Mouse (Mus musculus) gastrocnemius, adult 2 months (tissue): ENCODE data around the gene Ssmem1. TPM values are rescaled to one million over a fixed set of nuclear protein-coding genes. Genes with fewer than 3 reads are reported as not detected.

Source experiments
- DNase-seq: peaks from one replicate; pipeline ENCODE4 v3.0.0; 2022
- H3K27ac ChIP-seq: fragments of 200-600 bp; 2 replicates; pipeline ENCODE4 v1.8.1; 2022; ENCODE audit warnings: mild to moderate bottlenecking
- H3K4me3 ChIP-seq: fragments of 200-600 bp; 2 replicates; pipeline ENCODE4 v1.8.1; 2022; ENCODE audit warnings: mild to moderate bottlenecking, moderate library complexity
- CTCF ChIP-seq: fragments of 200-600 bp; IDR thresholded peaks from 2 replicates; pipeline ENCODE4 v1.8.1; 2022; ENCODE audit warnings: antibody characterized with exemption, mild to moderate bottlenecking, moderate library complexity
- intact Hi-C: fragments of 180-260 bp; cut with DNase I; formaldehyde crosslinking; loops from one replicate; pipeline ENCODE4 v1.15.1; 2025
- total RNA-seq, 2 experiments: library from RNA; stranded (reverse); gene quantifications; 2 replicates each; pipeline ENCODE4 v1.2.3; 2021

Ssmem1 gene
- total RNA-seq, 2 experiments from 2014 or later: 0.18 to 0.20 TPM

DNA sequence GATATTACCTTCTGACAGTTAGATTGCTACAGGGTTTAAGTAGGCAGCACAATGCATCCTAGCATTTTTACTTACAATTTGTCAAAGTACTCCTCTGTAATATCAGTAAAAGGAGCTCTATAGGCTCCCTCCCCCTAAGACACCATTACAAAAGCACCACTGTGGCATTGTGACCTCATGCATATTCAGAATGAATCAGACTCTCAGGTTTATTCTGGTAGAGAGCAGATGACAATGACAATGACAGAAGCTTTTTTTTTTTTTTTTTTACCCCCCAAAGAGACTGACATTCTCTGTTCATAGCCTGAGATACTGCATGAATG, 41.5 kb downstream of the Ssmem1 start:
- intact Hi-C loops: no loop called here
- no peak for DNase-seq
- H3K4me3 ChIP-seq: no peak overlapping the region
- H3K27ac ChIP-seq: no peak overlapping the region
- TF ChIP-seq CTCF: no peak

DNA sequence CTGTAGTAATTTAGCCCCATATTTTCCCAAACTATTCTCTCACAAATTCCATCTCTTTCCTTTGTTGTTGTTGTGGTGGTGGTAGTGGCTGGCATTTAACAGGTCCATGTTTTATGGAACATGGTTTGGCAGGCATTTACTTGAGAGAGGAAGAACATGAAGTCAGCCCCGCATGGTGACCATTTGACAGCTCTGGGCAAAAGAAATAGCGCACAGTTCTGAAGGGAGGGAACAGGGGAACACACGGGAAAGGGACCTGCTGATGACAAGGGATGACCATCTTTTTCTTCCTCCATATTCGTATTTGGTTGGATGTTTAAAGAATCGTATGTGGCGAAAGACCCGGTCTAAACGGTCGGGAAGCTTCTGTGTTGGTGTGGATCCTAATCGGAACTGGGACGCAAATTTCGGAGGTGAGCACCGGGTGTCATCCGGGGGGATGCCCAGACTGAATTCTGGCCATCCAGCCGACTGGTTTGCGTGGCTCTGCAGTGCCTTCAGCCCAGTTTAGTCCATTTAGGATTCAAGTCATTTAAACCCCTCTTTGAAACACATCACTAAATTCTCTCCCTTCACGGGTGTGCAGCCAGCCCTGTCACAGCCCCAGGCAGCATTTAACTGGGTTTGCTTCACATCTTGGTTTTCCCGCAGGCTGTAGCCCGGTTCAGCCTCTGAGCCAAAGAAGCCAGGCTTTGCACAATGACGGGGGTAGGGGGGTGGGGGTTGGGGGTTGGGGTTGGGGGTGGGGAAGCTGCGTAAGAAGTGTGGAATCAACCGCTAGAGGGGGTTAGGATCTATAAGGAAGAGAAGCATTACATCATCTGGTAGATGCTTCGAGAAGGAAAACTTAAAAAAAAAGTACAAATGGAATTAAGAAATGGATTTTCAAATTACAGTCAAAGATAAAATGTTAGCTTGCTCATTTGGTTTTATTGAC, 42.3 kb downstream of the Ssmem1 start:
- Histone ChIP-seq H3K4me3 (no peak overlapping the region), H3K27ac (no peak overlapping the region)
- intact Hi-C loops: no loop called here
- no peak for DNase-seq
- TF ChIP-seq CTCF: no peak

DNA sequence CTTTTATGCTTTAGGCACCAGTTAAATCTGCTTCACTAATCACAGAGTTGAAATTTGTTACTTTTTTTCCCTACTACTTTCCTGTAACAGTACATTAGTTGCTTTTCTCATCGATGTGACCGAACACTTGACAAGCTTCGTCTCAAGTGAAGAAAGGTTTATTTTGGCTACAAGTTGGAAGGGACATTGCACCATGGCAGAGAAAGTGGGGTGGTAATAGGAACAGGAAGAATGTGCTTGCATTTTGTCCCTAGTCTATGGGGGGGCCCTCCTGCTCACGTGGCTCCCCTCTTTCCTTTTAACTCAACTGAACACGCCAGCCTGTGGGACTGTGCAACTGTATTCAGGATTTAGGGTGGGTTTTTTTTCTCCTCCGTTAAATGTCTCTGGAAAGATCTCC, 43.0 kb downstream of the Ssmem1 start:
- Histone ChIP-seq H3K4me3 (no peak overlapping the region), H3K27ac (no peak overlapping the region)
- no peak for TF ChIP-seq CTCF
- intact Hi-C loops: no loop called here
- DNase-seq: no peak

DNA sequence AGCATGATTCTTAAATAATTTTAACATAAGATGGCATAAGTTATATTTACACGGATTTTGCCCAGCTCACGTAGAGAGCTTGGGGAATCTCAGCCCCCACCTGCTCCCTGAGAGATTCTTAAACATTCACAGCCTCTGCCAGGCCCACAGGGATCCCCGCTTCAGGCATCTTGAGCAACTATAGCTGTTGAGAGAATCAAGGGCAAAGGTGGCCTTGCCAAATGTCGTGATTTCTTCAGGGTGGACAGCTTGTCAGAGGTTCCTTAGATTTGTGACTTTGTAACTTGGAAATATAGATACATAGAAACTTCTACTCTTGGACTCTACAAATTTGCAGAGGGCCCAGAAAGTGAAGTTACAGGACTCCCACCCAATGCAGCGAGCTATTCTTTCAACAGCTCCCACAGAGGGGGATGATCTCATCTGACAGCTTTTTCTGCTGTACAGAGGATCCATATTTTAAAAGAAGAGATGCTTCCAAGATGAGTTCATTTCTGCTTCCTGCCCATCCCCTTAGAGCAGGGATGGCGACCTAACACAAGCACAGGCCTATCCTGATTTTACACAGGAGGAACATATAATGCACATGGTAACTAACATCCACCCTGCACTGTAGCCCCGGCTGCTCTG, 43.8 kb downstream of the Ssmem1 start:
- no peak for DNase-seq
- TF ChIP-seq CTCF: no peak
- intact Hi-C loops: no loop called here
- no peak overlapping the region for H3K27ac ChIP-seq
- no peak overlapping the region for H3K4me3 ChIP-seq

DNA sequence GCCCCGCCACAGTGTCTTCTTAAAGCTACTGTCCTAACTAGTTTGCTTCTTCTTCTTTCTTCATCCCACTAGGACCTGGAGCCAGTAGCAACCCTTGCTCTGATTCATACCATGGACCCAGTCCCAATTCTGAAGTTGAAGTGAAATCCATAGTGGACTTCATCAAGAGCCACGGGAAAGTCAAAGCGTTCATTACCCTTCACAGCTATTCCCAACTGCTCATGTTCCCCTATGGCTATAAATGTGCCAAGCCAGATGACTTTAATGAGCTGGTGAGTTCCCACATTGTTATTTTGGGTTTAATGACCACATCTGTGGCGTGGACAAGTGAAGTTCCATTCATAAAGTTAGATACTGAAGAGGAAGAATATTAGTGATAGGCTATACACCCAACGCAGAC, 44.4 kb downstream of the Ssmem1 start:
- Histone ChIP-seq H3K4me3 (no peak overlapping the region), H3K27ac (no peak overlapping the region)
- no peak for DNase-seq
- TF ChIP-seq CTCF: no peak
- intact Hi-C loops: no loop called here

DNA sequence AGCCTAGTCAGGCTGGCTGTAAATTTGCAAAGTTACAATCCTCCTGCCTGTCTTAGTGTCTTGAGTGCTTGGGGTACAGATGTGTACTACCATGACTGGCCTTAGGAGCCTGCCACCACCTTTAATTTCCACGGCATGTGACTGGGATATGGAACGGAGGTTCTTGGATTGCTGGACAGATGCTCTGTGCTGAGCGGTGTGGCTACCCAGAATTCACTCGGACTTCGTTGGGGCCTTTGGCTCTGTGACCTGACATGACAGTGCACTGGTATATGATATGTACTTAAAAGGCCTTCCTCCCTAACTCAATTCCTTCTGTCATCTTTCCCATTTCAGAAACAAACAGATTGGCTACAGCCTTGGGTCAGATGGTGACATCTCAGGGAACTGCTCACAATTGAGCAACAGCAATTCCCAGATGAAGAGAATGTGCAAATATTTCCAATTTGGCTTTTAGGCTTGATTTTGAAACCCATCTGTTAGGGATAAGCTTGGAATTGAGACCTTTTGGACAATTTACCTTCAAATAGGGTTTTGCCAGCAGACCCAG, 45.0 kb downstream of the Ssmem1 start:
- Histone ChIP-seq H3K27ac (no peak overlapping the region; the same call in 1 of the 2 replicates), H3K4me3 (no peak overlapping the region)
- no peak for TF ChIP-seq CTCF
- intact Hi-C loops: no loop called here
- DNase-seq: no peak

DNA sequence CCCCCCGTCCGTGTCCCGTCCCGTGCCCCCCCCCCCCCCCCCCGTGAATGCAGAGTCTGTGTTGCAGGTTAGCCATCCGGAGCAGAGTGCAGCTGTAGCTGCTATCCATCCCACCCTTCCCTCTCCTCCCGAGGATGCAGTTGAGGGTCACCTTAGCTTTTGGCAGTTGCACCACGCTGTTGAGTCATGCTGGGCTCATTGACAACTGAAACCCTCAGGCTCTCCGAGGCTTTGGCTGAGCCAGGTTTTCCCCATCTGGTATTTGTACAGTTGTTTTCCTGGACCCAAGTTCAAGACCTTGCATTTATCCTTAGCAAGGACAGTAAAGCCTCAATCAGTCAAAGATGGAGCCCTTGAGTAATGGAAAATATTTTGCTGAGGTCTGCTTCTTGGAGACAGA, 46.4 kb downstream of the Ssmem1 start:
- intact Hi-C loops: no loop called here

DNA sequence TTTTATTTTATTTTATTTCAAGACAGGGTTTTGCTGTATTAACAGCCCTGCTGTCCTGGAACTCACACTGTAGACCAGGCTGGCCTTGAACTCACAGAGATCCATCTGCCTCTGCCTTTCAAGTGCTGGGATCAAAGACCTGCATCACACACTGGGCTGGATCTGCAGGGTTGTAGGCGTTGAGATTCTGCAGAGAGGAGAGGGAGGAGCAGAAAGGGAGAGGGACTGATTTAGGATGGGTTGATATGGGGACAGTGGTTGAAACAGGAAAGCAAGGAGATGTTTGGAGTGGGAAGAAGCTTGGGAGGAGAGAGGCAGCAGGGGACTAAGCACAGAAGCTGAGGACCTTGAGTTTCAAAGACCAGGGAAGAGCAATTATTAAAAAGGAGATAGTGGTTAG, 50.1 kb downstream of the Ssmem1 start:
- no peak for TF ChIP-seq CTCF
- Histone ChIP-seq H3K4me3 (no peak overlapping the region), H3K27ac (no peak overlapping the region)
- intact Hi-C loops: no loop called here
- DNase-seq: no peak

More for the DNA sequence above, 46.4 kb downstream of the Ssmem1 start:
- H3K4me3 ChIP-seq: no peak overlapping the region
- peak; percentile 62 for DNase-seq
- TF ChIP-seq CTCF: no peak
- H3K27ac ChIP-seq: no peak overlapping the region

DNA sequence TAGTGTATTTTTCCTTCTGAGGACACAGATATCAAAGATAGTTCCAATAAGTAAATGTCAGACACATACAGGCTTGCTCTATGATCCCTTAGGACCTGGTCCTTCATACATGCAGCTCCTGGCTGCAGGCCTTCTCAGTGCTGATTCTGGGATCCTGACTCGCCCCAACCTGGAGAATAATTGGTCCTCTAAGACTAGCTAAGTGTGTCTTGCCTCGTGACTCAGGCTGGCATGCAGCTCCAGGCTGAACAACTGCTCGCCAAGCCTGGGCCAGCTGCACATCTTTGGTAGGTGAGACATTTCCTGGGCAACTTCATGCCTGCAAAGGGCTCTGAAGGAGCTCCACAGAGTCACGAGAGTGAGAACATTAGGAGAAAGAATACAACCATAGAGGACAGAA, 52.5 kb downstream of the Ssmem1 start:
- H3K27ac ChIP-seq: no peak overlapping the region
- H3K4me3 ChIP-seq: no peak overlapping the region
- intact Hi-C loops: no loop called here
- no peak for TF ChIP-seq CTCF
- no peak for DNase-seq

DNA sequence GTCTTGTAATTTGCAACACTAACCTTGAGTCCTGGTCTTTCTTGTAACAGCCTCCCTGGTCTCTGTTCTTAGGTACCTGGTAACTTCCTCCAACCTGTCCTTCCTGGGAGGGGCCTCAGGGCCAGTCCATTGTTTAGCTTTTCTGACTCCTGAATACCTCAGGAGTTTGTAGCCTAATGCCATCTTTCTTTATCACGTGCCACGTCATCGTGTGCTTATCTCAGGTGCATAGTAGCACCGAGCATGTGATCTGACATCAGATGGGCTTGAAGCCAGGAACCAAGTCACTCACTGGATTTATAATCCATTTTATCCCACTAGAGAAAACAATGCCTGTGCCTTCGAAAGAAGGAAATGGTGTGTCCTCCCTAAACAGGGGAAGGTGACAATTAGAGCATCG, 53.9 kb downstream of the Ssmem1 start:
- DNase-seq: no peak
- H3K4me3 ChIP-seq: no peak overlapping the region
- no peak overlapping the region for H3K27ac ChIP-seq
- TF ChIP-seq CTCF: no peak
- intact Hi-C loops: no loop called here

DNA sequence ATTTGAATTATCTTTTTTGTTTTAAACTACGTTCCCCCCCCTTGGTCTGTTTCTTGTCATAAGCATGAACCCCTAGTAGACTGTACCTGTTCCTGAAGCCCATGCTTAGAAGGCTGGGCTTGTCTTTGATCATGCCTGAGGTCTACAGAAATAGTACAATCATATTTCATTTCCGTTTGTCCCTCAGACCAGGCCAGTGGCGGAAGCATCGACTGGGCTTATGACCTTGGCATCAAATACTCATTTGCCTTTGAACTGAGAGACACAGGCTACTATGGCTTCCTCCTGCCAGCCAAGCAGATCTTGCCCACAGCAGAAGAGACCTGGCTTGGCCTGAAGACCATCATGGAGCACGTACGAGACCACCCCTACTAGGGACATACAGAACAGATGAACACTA, 54.4 kb downstream of the Ssmem1 start:
- no peak overlapping the region for H3K4me3 ChIP-seq
- H3K27ac ChIP-seq: no peak overlapping the region
- intact Hi-C loops: no loop called here
- no peak for DNase-seq
- no peak for TF ChIP-seq CTCF

DNA sequence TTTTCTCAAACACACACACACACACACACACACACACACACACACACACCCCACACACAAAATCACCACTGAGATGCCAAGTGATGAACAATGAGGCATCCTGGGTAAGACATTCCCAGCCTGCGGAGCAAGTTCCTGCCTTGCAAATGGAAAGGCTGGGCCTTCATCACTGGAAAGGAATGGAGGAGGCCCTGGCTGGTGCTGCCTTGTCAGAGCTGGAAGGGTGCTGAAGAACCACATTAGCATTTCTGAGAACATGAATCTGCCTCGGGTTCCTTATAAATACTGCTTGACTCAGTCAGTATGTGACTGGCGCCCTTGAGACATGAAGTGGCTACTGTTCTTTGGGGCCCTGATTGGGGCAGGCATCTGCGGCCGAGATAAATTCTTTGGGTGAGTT, 58.4 kb downstream of the Ssmem1 start, which contains the start of gene Cpa4:
Cpa4 (plus strand) TSS at position 301 of the 400 bp plus-strand sequence.
- no peak within 1 kb of the TSS for H3K27ac ChIP-seq

DNA sequence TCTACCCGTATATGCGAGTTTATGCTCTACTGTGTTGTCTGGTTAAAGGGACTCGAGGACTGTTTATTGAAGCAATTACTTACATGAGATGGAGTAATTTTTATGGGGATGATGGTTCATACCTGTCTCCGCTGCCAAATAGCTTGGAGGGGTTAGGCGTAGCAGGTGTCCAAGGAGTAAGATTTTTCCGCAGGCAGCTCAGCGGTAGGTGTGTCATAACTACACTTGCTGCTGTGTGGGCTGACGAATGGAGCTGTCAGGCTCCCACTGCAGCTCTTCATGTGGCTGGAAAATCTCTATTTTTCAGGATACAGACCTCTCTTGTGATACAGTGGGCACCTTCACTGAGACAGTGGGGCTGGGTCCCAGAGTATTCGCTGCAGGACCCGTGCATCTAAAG, 59.7 kb downstream of the Ssmem1 start:
- Histone ChIP-seq H3K27ac (no peak overlapping the region), H3K4me3 (no peak overlapping the region)
- no peak for DNase-seq
- no peak for TF ChIP-seq CTCF
- intact Hi-C loops: no loop called here

More for the DNA sequence above, 58.4 kb downstream of the Ssmem1 start, which contains the start of gene Cpa4:
- no peak for DNase-seq
- no peak for TF ChIP-seq CTCF
- no peak within 1 kb of the TSS for H3K4me3 ChIP-seq
- intact Hi-C loops: no loop called here

Other genes with a start within 250 kb of the Ssmem1 start
- gene Ube2h, start 205.3 kb upstream of the Ssmem1 start, total RNA-seq: 10 to 100 TPM; 39.6 to 81.2 TPM
- gene Zc3hc1, start 118.8 kb upstream of the Ssmem1 start, total RNA-seq: 10 to 100 TPM; 15.5 to 19.3 TPM
- 10 to 100 TPM; 35.8 to 44.4 TPM for gene Klhdc10, start 108.0 kb upstream of the Ssmem1 start, total RNA-seq
- gene Tmem209, start 66 bp upstream of the Ssmem1 start, total RNA-seq: 10 to 100 TPM in 1 of 2 experiments, 1 to 10 TPM in 1; 7.1 to 11.4 TPM
- gene Cpa2, start 31.7 kb downstream of the Ssmem1 start, total RNA-seq: not detected
- gene Cpa4, start 58.5 kb downstream of the Ssmem1 start, total RNA-seq: not detected
- not detected for gene Cpa5, start 101.2 kb downstream of the Ssmem1 start, total RNA-seq
- gene Cpa1, start 129.4 kb downstream of the Ssmem1 start, total RNA-seq: not detected
- 1 to 10 TPM in 1 of 2 experiments, under 1 TPM in 1; 0.20 to 1.6 TPM for gene Cep41, start 183.9 kb downstream of the Ssmem1 start, total RNA-seq
- 1 to 10 TPM; 1.6 to 2.4 TPM for gene Mest, start 213.7 kb downstream of the Ssmem1 start, total RNA-seq